Mouse (Mus musculus) spleen, postnatal 36 days (tissue): ENCODE data around the gene Lgr6.

Experiments used
- DNase-seq, 2 experiments: peaks; one replicate each; pipeline ENCODE4 v3.0.0; 2022; ENCODE audit warnings: low spot score in 2 of 2, mixed read lengths in 1 of 2

Lgr6 gene

GRCm38 (mm10) chr1:135079021-135079420, 26.1 kb downstream of the Lgr6 start:
- no peak for DNase-seq

DNA sequence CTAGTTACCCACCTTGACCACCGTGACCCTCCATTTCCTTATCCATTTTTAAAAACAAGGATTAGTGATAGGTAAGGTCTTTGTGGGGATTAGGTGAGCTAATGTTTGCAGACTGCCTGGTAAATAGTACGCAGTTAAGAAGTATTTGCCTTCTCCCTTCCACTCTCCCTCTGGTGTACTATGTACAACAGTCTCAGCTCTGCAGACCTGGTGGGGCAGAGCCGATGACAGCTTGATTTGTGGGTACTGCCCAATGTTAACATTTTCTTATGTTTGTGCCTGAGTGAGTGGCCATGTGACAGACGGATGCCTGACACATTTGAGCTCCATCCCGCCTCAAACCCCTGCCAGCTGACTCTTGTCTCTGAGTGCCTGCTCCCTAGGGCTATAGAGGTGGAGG, 28.6 kb downstream of the Lgr6 start:
- no peak for DNase-seq

DNA sequence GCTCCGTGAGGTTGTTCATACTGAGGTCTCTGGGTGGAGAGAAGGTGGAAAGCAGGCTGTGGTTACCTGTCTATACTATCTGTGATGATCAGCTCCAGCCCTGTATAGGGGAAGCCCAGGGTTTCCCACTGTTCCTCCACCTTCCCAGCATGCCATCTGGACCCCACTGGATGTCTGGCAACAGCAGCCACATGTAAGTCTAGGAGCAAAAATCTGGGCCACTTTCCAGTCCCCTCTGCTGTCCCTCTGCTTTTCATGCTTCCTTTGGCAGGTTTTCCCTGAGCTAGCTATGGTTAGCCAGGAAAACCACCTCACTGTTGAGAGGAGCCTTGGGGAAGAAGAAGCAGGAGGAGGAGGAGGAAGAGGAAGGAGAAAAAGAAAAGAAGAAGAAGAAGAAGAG, 29.8 kb downstream of the Lgr6 start:
- no peak for DNase-seq

- no peak for DNase-seq
Observed at GRCm38 (mm10) chr1:135072643-135073042, 32.4 kb downstream of the Lgr6 start.

GRCm38 (mm10) chr1:135069841-135070240, 35.2 kb downstream of the Lgr6 start:
- no peak for DNase-seq

DNA sequence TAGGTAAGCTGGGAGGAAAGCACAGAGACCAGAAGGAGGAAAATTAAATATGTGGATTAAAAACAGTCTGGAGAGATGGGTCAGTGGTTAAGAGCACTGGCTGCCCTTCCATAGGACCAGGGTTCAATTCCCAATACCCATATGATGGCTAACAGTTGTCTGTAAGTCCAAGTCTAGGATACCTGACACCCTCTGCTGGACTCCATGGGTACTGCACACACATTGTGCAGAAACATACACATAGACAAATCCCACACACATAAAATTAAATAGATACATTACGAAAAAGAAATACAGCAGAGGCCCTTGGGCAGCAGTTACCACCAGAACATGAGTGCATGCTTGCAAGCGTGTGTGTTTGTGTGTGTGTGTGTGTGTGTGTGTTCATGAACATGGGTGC, 40.6 kb downstream of the Lgr6 start:
- no peak for DNase-seq

DNA sequence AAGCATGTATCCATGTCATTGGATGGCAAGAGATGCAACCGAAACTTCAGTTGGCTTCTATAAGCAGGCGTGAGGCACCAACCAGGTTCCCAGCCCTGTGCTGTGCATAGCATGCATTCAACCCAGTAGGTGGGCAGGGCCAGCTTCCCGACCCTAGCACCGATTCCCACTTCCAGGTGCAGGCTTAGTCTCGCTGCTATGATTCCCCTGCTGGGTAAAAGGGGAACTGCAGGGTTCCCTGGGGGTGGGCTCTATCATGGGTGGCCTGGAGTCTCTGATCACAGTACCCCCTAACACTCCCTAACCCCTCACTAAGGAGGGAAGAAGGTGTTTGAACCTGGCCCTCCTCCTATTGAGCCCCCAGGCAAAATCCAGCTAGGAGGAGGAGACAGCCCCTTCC, 42.1 kb downstream of the Lgr6 start:
- DNase-seq: no peak

- DNase-seq: no peak
Observed at GRCm38 (mm10) chr1:135061300-135061699, 43.8 kb downstream of the Lgr6 start.

GRCm38 (mm10) chr1:135060174-135060573, 44.9 kb downstream of the Lgr6 start:
- DNase-seq: no peak

GRCm38 (mm10) chr1:135056901-135057300, 48.2 kb downstream of the Lgr6 start:
- DNase-seq: peak; percentile 13 to 16

DNA sequence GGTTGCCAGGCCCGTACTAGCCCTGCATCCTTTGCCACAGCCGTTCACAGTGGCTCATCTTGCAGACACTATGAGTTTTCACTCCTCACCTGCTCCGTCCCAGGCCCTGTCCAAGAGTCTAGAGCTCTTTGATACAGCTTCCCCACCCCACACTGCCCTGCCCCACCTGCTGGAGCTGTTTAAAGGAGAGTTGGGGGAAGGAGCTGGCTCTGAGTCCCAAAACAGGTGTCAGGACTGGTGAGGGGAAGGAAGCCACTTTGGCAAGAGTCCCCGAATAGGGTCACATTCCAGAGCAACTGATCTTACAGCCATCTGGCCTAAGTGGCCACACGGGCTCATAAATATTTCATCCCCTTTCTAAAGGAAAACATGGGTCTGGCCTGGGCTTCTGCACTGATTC, 51.0 kb downstream of the Lgr6 start:
- no peak for DNase-seq

- no peak for DNase-seq
Observed at GRCm38 (mm10) chr1:135044439-135044838, 60.6 kb downstream of the Lgr6 start.

DNA sequence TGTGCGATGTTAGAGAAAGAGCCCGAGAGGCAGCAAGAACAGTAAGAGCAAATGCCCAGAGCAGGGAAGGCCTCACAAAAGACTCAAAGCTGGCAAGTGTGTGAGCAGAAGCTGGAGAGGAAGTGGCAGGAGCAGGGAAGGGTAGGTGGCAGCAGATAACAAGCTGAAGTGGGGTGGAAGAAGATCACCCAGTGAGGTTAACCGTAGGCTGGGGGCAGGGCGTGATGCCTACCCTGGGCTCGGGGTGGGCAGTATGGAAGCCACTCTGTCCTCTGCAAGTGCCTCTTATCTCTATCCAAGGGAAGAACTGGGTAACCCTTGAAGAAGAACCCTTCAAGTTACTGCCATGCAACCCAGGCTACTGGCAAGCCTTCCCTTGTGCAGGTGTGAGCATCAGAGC, 68.8 kb downstream of the Lgr6 start:
- DNase-seq: no peak

DNA sequence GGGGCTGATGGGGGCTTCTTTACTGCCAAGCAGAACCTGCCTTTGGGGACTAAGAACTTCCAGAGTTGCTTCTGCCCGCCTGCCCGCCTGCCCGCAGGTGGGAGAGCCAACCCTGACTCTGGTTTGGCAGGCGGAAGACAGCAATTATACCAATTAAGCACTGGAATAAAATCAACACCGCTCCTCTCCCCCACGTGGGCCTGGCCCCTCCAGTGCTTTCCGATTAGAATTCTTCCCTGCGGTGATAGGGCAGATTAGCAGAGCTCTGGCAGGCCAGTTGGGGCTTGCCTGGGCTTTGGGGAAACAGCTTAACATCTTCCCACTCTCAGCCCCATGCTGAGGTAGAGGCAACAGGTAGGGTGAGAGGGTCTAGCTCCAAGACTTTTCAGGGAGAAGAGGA, 72.4 kb downstream of the Lgr6 start:
- DNase-seq: no peak

DNA sequence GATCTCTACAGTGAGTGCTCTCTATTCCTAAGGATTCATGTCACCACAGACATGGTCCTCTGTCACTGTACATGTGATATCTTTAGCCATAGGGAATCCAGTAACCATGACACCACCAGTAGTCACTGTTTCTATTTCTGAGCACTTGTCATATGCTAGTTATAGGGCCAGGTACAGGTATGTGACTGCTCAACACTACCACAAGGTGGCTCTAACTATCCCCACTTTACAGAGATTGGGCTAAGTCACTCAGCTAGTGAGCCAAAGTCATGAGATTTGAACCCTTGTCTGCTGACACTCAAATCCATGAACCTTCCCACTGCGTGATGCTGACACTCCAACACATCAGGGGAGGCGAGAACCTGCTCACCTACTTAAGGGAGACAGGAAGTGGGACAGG, 75.0 kb downstream of the Lgr6 start:
- no peak for DNase-seq

GRCm38 (mm10) chr1:135026275-135026674, 78.8 kb downstream of the Lgr6 start:
- no peak for DNase-seq

GRCm38 (mm10) chr1:135023583-135023982, 81.5 kb downstream of the Lgr6 start:
- DNase-seq: no peak

DNA sequence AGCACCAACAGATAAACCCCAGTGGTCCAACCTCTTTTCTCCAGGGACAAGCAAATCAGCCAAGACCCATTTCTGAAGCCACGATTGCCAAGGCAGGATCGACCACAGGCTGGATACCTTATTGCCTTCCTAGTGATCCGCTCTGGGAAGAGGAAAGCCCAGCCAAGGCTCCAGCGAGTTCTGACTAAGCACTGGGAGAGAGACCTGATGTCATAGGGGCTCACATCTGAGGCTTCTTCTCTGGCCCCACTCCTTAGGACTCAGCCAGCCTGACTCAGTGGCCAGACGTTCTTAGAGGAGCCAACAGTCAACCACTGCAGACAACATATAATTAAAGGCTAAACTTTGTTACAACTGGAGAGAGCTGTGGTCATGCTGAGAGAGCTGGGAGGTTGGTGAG, 83.1 kb downstream of the Lgr6 start:
- DNase-seq: no peak

- no peak for DNase-seq
Observed at GRCm38 (mm10) chr1:135020970-135021369, 84.1 kb downstream of the Lgr6 start.

- no peak for DNase-seq
Observed at GRCm38 (mm10) chr1:135020281-135020940, 84.7 kb downstream of the Lgr6 start.

- no peak for DNase-seq
Observed at GRCm38 (mm10) chr1:135019775-135020167, 85.3 kb downstream of the Lgr6 start.

DNA sequence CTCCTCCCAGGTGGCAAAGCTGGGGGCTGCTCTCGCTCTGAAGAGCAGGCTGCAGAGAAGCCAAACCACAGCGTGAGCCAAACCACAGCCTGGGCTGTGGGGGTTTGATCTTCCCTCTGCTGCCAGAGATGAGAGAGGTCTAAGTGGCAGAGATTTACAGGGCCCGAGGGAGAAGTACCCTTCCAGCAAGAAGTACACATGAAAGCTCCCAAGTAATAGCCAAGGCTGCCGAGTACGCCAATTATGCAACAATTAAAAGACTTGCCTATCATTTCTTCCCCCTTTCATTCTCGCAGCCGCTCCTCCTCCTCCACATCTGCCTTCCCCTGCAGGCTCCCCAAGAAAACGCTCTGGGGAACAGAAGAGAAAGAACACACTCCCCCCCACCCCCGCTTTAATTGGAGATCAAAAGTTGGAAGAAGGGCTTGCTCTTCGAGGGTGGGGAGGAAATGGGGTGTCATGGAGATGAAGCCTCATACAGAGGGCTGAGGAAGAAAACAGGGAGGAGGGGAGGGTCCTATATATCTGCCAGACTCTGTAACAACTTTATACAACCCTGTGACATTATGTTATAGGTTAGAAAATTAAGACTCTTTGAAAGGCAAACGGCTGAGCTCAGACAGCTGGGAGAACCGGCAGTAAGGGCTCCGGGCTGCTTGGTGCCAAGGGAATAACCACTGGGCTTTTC, 85.8 kb downstream of the Lgr6 start:
- no peak for DNase-seq

DNA sequence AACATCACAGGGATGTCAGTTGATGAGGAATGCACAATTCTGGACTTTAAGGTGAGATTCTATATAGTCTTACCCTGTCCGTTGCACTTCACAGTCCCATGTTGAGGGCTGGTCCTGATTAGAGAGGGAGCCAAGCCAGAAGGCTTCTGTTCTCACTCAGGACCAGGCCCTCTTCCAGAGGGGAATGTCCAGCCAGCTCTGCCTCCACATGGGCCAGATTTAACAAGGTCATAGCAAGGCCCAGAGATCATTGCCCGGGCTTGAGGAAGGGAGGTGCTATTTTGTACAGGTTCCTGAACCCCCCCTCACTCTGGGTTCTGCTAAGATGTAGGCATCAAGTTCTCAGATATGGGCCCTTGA, 87.4 kb downstream of the Lgr6 start:
- no peak for DNase-seq
